Mouse (Mus musculus) brain, embryonic 18.5 days (tissue): ENCODE data around the gene Hist1h2bb.

Experiments
- DNase-seq: peaks from one replicate; pipeline ENCODE4 v3.0.0-alpha.2; 2012; ENCODE audit warnings: low read depth, low spot score

The Hist1h2bb gene

DNA sequence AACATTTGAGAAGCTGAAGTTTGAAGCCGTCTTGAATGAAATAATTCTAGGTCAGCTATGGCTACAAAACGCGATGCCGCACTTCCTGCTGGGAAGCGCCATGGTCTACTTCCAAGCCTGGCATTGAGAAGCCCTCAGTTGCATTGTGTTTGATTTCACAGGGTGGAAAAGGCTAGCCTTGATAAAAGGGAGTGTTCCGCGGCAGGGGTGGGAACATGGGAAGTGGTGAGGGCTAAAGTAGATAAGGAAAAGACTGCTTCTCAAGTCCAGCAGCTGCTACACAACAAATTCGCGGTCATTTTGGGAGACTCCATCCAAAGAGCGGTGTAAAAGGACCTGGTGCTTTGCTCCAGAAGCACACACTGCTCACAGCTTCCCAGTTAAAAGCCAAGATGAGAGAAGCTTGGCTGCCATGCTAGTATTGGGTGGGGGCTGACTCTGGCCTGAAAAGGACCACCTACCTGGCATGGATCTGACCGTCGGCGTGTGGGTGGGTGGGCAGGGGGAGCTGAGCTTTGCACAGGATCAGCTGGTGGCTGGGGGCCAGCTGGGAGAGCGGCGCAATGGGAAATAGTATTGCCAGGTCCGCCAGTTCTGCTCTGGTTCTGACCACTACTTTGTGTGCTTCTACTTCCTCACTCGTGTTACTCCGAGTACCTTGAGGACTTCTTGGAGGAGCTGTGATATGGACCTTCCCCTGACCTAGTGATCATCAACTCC is 17.9 kb upstream of the Hist1h2bb start:
- no peak for DNase-seq

DNA sequence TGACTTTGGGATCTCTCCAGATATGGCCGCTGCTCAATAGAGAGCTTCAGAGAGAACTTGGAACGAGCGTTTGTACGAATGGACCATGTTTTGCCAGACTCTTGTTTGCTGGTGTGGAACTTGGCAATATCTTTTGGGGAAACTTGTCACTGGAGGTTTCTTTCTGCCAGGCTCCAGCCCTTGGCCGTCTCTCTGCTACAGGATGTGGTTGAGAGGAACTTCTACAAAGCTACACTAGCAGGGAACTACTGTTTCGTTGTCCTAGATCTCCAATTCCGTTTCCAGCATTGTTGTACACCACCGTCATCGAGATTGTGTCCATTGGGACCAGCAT is 17.4 kb upstream of the Hist1h2bb start:
- DNase-seq: no peak

DNA sequence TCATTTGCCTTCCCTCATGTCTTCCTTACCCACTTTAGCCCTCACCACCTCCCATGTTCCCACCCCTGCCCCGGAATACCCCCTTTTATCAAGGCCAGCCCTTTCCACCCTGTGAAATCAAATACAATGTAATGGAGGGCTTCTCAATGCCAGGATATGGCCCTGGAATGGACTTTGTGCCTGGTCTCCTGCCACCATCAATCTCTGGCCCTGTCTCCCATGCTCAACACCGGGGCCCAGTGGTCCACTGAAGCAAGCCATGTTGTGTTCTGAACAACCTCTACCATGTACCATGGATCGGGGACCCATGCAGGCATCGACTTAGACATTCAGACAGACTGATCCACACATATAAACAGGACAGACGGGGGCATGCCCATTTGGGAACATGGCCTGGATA is 16.8 kb upstream of the Hist1h2bb start:
- no peak for DNase-seq

DNA sequence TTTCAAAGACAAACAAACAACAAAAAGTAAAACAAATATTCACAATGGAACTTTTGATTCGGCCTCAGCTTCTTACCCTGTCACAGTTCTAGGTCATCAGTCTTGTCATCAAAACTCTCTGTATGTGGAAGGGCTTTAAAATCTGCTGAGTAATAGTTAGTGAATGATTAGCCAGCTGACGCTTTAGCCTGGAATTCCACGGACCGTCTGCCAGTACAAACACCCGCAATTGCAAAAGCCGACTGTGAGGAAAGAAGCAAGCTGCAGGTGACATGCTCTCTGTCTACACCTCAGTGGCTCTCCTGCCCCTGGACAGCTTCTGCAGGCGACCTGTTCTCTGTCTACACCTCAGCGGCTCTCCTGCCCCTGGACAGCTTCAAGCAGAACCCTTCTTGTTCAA is 16.1 kb upstream of the Hist1h2bb start:
- no peak for DNase-seq

GRCm38 (mm10) chr13:23732156-23732804 is 14.3 kb upstream of the Hist1h2bb start:
- no peak for DNase-seq

GRCm38 (mm10) chr13:23737091-23737490 is 9.4 kb upstream of the Hist1h2bb start:
- no peak for DNase-seq

- DNase-seq: no peak
These were observed 8.5 kb upstream of the Hist1h2bb start for GRCm38 (mm10) chr13:23738041-23738440.

- DNase-seq: no peak
These were observed 7.9 kb upstream of the Hist1h2bb start, which contains the start of gene Hist1h1c for GRCm38 (mm10) chr13:23738677-23739068. Gene Hist1h1c (plus strand): TSS chr13:23738808.

DNA sequence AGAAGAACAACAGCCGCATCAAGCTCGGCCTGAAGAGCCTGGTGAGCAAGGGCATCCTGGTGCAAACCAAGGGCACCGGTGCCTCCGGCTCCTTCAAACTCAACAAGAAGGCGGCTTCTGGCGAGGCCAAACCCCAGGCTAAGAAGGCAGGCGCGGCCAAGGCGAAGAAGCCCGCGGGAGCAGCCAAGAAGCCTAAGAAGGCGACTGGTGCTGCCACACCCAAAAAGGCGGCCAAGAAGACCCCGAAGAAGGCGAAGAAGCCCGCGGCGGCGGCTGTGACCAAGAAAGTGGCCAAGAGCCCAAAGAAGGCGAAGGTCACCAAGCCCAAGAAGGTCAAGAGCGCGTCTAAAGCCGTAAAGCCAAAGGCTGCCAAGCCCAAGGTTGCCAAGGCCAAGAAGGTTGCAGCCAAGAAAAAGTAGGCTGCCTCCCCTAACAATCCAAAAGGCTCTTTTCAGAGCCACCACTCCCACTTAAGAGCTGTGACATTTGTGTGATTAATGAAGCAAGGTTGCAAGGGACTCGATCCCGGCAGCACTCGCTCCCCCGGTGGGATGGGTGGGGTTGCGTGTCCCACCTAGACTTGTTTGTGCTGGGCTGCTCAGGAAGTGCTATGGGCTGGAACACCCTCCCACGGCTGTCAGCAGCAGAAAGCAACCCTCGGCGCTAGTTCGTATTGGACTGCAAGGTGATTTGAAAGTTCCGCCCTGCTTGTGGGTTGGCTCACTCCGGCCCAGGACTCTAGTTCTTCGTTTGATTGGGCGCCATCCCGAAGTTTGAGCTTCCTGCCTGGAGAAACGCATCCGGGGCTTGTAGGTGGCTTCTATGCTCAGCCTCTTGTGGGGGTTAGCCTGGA is 7.2 kb upstream of the Hist1h2bb start:
- DNase-seq: peak; percentile 88

- no peak for DNase-seq
These were observed 6.6 kb upstream of the Hist1h2bb start for GRCm38 (mm10) chr13:23739922-23740252.

- DNase-seq: no peak
These were observed 6.2 kb upstream of the Hist1h2bb start for GRCm38 (mm10) chr13:23740256-23740840.

DNA sequence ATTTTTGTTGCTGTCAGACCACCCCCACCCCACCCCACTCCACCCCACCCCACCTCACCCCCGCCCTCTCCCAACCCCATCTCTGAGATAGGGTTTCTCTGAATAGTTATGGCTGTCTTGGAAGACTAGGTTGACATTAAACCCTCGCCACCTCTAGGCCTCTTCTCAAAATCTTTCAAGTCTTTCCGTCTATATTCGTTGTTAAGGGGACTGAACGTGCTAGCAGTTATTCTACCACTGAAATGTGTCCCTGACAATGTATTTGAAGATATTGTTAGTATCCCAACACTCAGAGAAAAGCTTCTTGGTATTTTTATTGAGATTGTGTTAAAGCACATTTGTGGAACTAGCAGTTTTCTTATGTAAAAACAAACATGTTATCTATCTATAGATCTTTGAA is 5.6 kb upstream of the Hist1h2bb start:
- DNase-seq: no peak

- DNase-seq: no peak
These were observed 4.5 kb upstream of the Hist1h2bb start for GRCm38 (mm10) chr13:23742007-23742406.

- DNase-seq: no peak
These were observed 3.3 kb upstream of the Hist1h2bb start for GRCm38 (mm10) chr13:23743215-23743614.

- DNase-seq: no peak
These were observed 2.6 kb upstream of the Hist1h2bb start for GRCm38 (mm10) chr13:23743963-23744362.

GRCm38 (mm10) chr13:23744421-23745380 is 1.8 kb upstream of the Hist1h2bb start:
- no peak for DNase-seq

- no peak for DNase-seq
These were observed 963 bp upstream of the Hist1h2bb start, which contains the start of gene Hist1h3c for GRCm38 (mm10) chr13:23745381-23746161. Gene Hist1h3c (minus strand): TSS chr13:23745602.

DNA sequence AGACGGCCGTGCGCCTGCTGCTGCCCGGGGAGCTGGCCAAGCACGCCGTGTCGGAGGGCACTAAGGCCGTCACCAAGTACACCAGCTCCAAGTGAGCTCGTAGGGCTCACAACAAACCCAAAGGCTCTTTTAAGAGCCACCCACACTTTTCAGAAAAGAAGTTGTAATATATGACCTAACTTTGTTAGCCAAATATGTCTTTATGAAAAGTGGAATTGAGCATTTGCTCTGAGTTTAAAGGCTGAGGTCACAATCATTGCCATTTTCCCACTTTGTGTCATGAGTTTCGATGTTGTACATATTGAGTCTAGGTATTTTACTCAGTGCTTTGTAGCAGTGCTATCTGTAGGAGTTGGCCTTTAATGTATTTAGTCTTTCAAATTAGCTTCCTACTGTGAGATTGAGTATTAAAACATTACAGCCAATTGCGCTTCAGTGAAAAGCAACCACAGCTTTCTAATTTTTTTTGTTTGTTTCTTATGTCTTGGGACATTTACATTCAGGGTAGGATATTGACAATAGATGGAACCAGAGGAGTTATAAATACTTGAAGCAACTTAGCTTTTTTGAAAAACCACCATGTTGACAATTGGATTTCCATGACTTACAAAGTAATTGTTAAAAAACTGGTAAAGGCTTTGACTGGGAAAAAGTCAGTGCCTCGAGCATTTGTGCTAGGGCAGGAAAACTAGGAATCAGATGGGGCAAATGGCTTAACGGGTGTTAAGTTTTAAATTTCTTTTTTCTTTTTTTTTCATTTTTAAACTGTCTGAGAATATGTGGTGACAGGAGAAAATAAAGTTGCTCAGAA is 752 bp downstream of the Hist1h2bb start:
- no peak for DNase-seq

DNA sequence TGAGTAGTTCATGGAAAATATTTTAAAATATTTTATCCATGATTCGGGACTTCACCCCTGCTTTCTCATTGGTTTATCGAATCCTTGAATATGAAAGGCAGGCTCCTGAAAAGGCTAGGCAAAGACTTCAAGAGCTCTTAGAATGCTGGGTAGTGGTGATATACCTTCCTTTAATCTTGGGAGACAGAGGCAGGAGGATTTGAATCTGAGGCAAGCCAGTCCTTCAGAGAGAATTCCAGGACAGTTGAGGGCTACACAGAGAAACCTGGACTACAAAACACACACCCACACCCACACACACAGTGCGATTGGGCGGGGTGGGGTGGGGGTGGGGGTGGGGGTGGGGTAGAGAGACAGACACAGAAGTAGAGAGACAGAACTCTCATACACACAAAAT is 1.4 kb downstream of the Hist1h2bb start:
- no peak for DNase-seq
